Mouse (Mus musculus) hindbrain, embryonic 15.5 days (tissue): ENCODE results near the gene Arl11. TPM values are rescaled to one million over a fixed set of nuclear protein-coding genes. Genes with fewer than 3 reads are reported as not detected.
"Not testable (repeated sequence)": the region's sequence is repeated elsewhere in the genome, so short reads cannot be mapped to it uniquely, and the experiment has no call there.

Source experiments
- ATAC-seq: fragments of 200-750 bp; cut with Nextera tagmentation; 2 replicates; pipeline ENCODE4 v1.8.0; 2017; ENCODE audit warnings: low read depth, moderate number of reproducible peaks, moderate TSS enrichment; ENCODE audit not compliant: low FRiP score
- H3K27ac ChIP-seq: fragments of 300-500 bp; sonication (generic); replicated peaks from 2 replicates; pipeline ENCODE4 v1.5.1; 2015; ENCODE audit warnings: mild to moderate bottlenecking, inconsistent platforms
- H3K27me3 ChIP-seq: fragments of 300-500 bp; sonication (generic); 2 replicates; pipeline ENCODE4 v1.6.1; 2015; ENCODE audit warnings: control low read depth, inconsistent platforms
- H3K36me3 ChIP-seq: fragments of 300-500 bp; sonication (generic); 2 replicates; pipeline ENCODE4 v1.6.1; 2015; ENCODE audit warnings: control low read depth, inconsistent platforms
- H3K4me1 ChIP-seq: fragments of 300-500 bp; sonication (generic); replicated peaks from 2 replicates; pipeline ENCODE4 v1.6.1; 2015; ENCODE audit warnings: control low read depth, inconsistent platforms
- H3K4me2 ChIP-seq: fragments of 300-500 bp; sonication (generic); 2 replicates; pipeline ENCODE4 v1.6.1; 2015; ENCODE audit warnings: moderate library complexity, mild to moderate bottlenecking, inconsistent platforms
- H3K4me3 ChIP-seq: fragments of 300-500 bp; sonication (generic); 2 replicates; pipeline ENCODE4 v1.5.1; 2015; ENCODE audit warnings: mild to moderate bottlenecking, inconsistent platforms
- H3K9ac ChIP-seq: fragments of 300-500 bp; sonication (generic); 2 replicates; pipeline ENCODE4 v1.6.1; 2015; ENCODE audit warnings: inconsistent platforms
- H3K9me3 ChIP-seq: fragments of 300-500 bp; sonication (generic); 2 replicates; pipeline ENCODE4 v1.6.1; 2016; ENCODE audit warnings: control low read depth, inconsistent platforms
- WGBS: fragments of 180-500 bp; shearing (Covaris S2); methylation state at CpG from one replicate; pipeline ENCODE4 v1.1.7; 2015; 5-methylcytosine and 5-hydroxymethylcytosine counted together
- polyA plus RNA-seq: library from polyadenylated mRNA; unstranded; fragments of >200 nt; fragmentation: Nextera tagmentation; extraction: Ambion mirVana; gene quantifications from 2 replicates; pipeline ENCODE4 v1.2.1, GENCODE M21; 2015

Arl11 gene
- polyA plus RNA-seq, 1 experiment from 2014 or later: 0.44 TPM

- H3K4me3 ChIP-seq: no peak overlapping the region
- H3K9ac ChIP-seq: no peak overlapping the region
- no peaks in the 10 kb centered on the region for H3K36me3 ChIP-seq
- no peaks in the 10 kb centered on the region for H3K27me3 ChIP-seq
- WGBS: 91% methylated on average over 2 of the region's 2 CpGs
- no peak overlapping the region for H3K27ac ChIP-seq
- ATAC-seq: no peak
- no peak overlapping the region for H3K4me2 ChIP-seq
- no peaks in the 10 kb centered on the region for H3K4me1 ChIP-seq
- no peaks in the 10 kb centered on the region for H3K9me3 ChIP-seq
Observed at GRCm38 (mm10) chr14:61302428-61302827, 7.1 kb upstream of the Arl11 start.

GRCm38 (mm10) chr14:61303969-61304609, 5.5 kb upstream of the Arl11 start:
- no peaks in the 10 kb centered on the region for H3K9me3 ChIP-seq
- no peak overlapping the region for H3K4me2 ChIP-seq
- no peak overlapping the region for H3K27ac ChIP-seq
- no peaks in the 10 kb centered on the region for H3K4me1 ChIP-seq
- H3K36me3 ChIP-seq: no peaks in the 10 kb centered on the region
- H3K27me3 ChIP-seq: no peaks in the 10 kb centered on the region
- no peak for ATAC-seq
- H3K4me3 ChIP-seq: no peak overlapping the region
- H3K9ac ChIP-seq: no peak overlapping the region
- WGBS: 79% methylated on average over 4 of the region's 4 CpGs

GRCm38 (mm10) chr14:61310036-61310772, 651 bp downstream of the Arl11 start:
- no peak for ATAC-seq
- 80% methylated on average over 7 of the region's 7 CpGs for WGBS
- Histone ChIP-seq H3K27me3 (no peaks in the 10 kb centered on the region), H3K4me3 (no peak overlapping the region), H3K4me2 (no peak overlapping the region), H3K9ac (no peak overlapping the region), H3K27ac (no peak overlapping the region), H3K4me1 (no peaks in the 10 kb centered on the region), H3K36me3 (no peaks in the 10 kb centered on the region), H3K9me3 (no peaks in the 10 kb centered on the region)

- H3K27ac ChIP-seq: no peak overlapping the region
- no peak for ATAC-seq
- no peaks in the 10 kb centered on the region for H3K9me3 ChIP-seq
- H3K4me3 ChIP-seq: no peak overlapping the region
- H3K27me3 ChIP-seq: no peaks in the 10 kb centered on the region
- H3K4me2 ChIP-seq: no peak overlapping the region
- no peaks in the 10 kb centered on the region for H3K36me3 ChIP-seq
- 66% methylated on average over 12 of the region's 12 CpGs for WGBS
- no peak overlapping the region for H3K9ac ChIP-seq
- H3K4me1 ChIP-seq: no peaks in the 10 kb centered on the region
Observed at GRCm38 (mm10) chr14:61310963-61311362, 1.4 kb downstream of the Arl11 start.

GRCm38 (mm10) chr14:61316861-61317260, 7.3 kb downstream of the Arl11 start:
- Histone ChIP-seq H3K9me3 (no peaks in the 10 kb centered on the region), H3K4me2 (no peak overlapping the region), H3K9ac (no peak overlapping the region), H3K36me3 (no peaks in the 10 kb centered on the region), H3K4me3 (no peak overlapping the region), H3K27ac (no peak overlapping the region), H3K27me3 (no peaks in the 10 kb centered on the region), H3K4me1 (no peaks in the 10 kb centered on the region)
- WGBS: 44% methylated on average over 4 of the region's 4 CpGs
- peak; percentile 48; the same call in 1 of the 2 replicates for ATAC-seq

GRCm38 (mm10) chr14:61320765-61321164, 11.2 kb downstream of the Arl11 start:
- no peak overlapping the region for H3K4me3 ChIP-seq
- ATAC-seq: no peak
- no peak overlapping the region for H3K27ac ChIP-seq
- H3K4me1 ChIP-seq: no peaks in the 10 kb centered on the region
- no peak overlapping the region for H3K4me2 ChIP-seq
- WGBS: 92% methylated on average over 1 of the region's 1 CpGs
- H3K9ac ChIP-seq: no peak overlapping the region
- no peaks in the 10 kb centered on the region for H3K27me3 ChIP-seq
- no peaks in the 10 kb centered on the region for H3K9me3 ChIP-seq
- no peaks in the 10 kb centered on the region for H3K36me3 ChIP-seq

GRCm38 (mm10) chr14:61321200-61321599, 11.6 kb downstream of the Arl11 start:
- Histone ChIP-seq H3K4me3 (no peak overlapping the region), H3K36me3 (no peaks in the 10 kb centered on the region), H3K9ac (no peak overlapping the region), H3K9me3 (no peaks in the 10 kb centered on the region), H3K27ac (no peak overlapping the region), H3K4me1 (no peaks in the 10 kb centered on the region), H3K27me3 (no peaks in the 10 kb centered on the region), H3K4me2 (no peak overlapping the region)
- ATAC-seq: no peak
- WGBS: 86% methylated on average over 4 of the region's 4 CpGs

GRCm38 (mm10) chr14:61322740-61323139, 13.2 kb downstream of the Arl11 start:
- Histone ChIP-seq H3K4me2 (no peak overlapping the region), H3K4me3 (no peak overlapping the region), H3K27me3 (no peaks in the 10 kb centered on the region), H3K9me3 (no peaks in the 10 kb centered on the region), H3K36me3 (no peaks in the 10 kb centered on the region), H3K4me1 (peaks cover 4% of the 10 kb centered on the region; the same call in 1 of the 2 replicates), H3K9ac (no peak overlapping the region), H3K27ac (no peak overlapping the region)
- 98% methylated on average over 1 of the region's 1 CpGs for WGBS
- ATAC-seq: no peak

- not testable (repeated sequence) for ATAC-seq, H3K4me3 ChIP-seq, H3K36me3 ChIP-seq, H3K9ac ChIP-seq, H3K4me2 ChIP-seq, H3K9me3 ChIP-seq, H3K27ac ChIP-seq, H3K27me3 ChIP-seq
- WGBS: 21% methylated on average over 6 of the region's 6 CpGs
- peaks cover 27% of the 10 kb centered on the region for H3K4me1 ChIP-seq
Observed at GRCm38 (mm10) chr14:61327007-61327406, 17.5 kb downstream of the Arl11 start.

- Histone ChIP-seq H3K4me2 (peak overlapping the region; percentile 55), H3K36me3 (no peaks in the 10 kb centered on the region), H3K4me3 (peak overlapping the region; percentile 26), H3K27me3 (no peaks in the 10 kb centered on the region), H3K9ac (peak overlapping the region; percentile 35), H3K27ac (peak overlapping the region; percentile 86), H3K9me3 (no peaks in the 10 kb centered on the region), H3K4me1 (peaks cover 27% of the 10 kb centered on the region)
- ATAC-seq: peak; percentile 86
- WGBS: 26% methylated on average over 19 of the region's 19 CpGs
Observed at GRCm38 (mm10) chr14:61327618-61328450, 18.3 kb downstream of the Arl11 start.

GRCm38 (mm10) chr14:61330591-61330990, 21.0 kb downstream of the Arl11 start:
- H3K9ac ChIP-seq: no peak overlapping the region
- no peaks in the 10 kb centered on the region for H3K9me3 ChIP-seq
- H3K27me3 ChIP-seq: no peaks in the 10 kb centered on the region
- peak overlapping the region; percentile 46 for H3K4me2 ChIP-seq
- 43% methylated on average over 11 of the region's 11 CpGs for WGBS
- H3K36me3 ChIP-seq: no peaks in the 10 kb centered on the region
- peak overlapping the region; percentile 74 for H3K27ac ChIP-seq
- H3K4me1 ChIP-seq: peaks cover 27% of the 10 kb centered on the region
- peak; percentile 61 for ATAC-seq
- no peak overlapping the region for H3K4me3 ChIP-seq
